Mouse (Mus musculus) erythroblast, adult 5-6 weeks (primary cell): ENCODE results near the gene Ppp2r5e. TPM values are rescaled to one million over a fixed set of nuclear protein-coding genes. Genes with fewer than 3 reads are reported as not detected.

Experiments
- ATAC-seq: replicated peaks from 2 replicates; pipeline ENCODE4 v1.8.0; 2016; ENCODE audit warnings: moderate number of reproducible peaks, mild to moderate bottlenecking, moderate TSS enrichment, inconsistent platforms; ENCODE audit not compliant: poor library complexity, low FRiP score, severe bottlenecking
- total RNA-seq, 2 experiments: library from RNA; stranded (forward) in 1 of 2; stranded (reverse) in 1 of 2; fragments of 150-400 nt in 1 of 2; fragments of 200-764, 138-1000 nt in 1 of 2; gene quantifications; 2 replicates each; pipeline versions ENCODE4 v1.2.3 to v1.2.4; 2015 to 2017; ENCODE audit warnings: low replicate concordance in 2 of 2

Gene Ppp2r5e
- total RNA-seq, 2 experiments from 2014 or later: 6.4 to 25.6 TPM

DNA sequence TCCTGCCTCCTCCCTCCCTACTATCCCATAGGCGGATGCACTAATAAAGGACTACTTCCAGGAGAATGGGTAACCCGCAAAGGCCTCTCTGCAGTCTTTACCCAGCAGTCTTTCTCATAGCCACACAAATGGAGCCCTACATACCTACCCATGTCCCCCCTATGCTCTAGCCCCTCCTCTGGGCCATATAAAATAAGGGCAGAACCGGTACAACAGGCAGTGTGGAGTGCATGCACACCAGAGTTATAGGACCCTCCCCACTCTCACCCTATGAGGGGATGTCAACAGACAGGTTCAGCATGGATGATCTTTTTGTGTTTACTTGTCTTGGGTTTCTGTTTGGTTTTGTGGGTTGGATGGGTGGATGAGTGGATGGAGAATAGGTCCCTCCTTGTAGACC is 52.7 kb downstream of the Ppp2r5e start:
- no peak for ATAC-seq

- no peak for ATAC-seq
Observed at GRCm38 (mm10) chr12:75540621-75541171, 55.3 kb downstream of the Ppp2r5e start.

GRCm38 (mm10) chr12:75539228-75539627 is 56.8 kb downstream of the Ppp2r5e start:
- ATAC-seq: no peak

- ATAC-seq: no peak
Observed at GRCm38 (mm10) chr12:75537673-75538423, 58.2 kb downstream of the Ppp2r5e start.

DNA sequence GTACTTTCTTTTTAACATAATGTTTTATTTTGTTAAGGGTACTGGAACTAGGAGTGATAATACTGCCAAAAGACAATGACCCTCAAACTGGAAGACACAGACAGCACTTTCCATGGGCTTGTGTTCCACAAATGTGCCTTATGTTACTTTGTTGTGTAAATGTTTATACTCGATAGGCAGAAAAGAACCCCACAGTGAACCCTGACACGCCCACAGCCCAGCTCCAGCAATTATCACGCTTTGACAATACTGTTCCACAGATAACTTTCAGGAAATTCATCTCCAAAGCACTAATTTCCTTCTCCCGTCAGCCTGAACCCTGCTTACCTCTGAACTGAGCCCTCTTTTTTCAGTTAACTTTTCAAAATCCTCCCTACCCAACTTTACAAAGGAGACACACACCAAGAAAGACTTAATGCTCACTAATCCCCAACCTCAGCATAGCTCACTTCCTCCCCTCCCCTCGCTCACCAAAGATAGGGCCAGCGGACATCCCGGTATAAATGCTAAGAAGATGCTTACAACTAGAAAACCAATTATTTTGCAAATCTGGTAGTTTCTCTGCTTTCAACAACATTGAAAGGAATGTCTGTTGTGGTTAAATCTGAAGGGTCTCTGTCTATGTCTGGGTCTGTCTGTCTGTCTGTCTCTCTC is 58.9 kb downstream of the Ppp2r5e start:
- ATAC-seq: no peak

DNA sequence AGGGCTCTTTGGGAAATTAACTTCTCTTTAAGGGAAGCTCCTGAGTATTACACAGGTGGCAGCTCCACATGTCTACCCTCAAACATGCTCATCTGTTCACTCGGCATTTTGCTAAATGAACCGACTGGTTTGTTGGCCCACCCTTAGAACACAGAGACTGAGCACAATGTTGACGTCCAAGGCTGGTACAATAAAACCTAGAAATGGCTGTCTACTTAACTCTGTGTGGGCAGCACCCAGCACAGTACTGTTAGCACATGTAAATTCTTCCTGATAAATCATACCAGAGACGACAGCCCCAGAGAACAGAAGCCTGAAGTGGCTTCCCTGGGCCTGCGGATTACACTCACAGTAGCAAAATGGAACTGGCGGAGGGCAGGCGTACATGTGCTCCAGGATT is 59.5 kb downstream of the Ppp2r5e start:
- no peak for ATAC-seq

- ATAC-seq: no peak
Observed at GRCm38 (mm10) chr12:75533145-75533544, 62.9 kb downstream of the Ppp2r5e start.

GRCm38 (mm10) chr12:75531895-75532294 is 64.2 kb downstream of the Ppp2r5e start:
- ATAC-seq: no peak

- no peak for ATAC-seq
Observed at GRCm38 (mm10) chr12:75528857-75529808, 66.9 kb downstream of the Ppp2r5e start.

GRCm38 (mm10) chr12:75528300-75528699 is 67.7 kb downstream of the Ppp2r5e start:
- no peak for ATAC-seq

- no peak for ATAC-seq
Observed at GRCm38 (mm10) chr12:75524199-75524598, 71.8 kb downstream of the Ppp2r5e start.

DNA sequence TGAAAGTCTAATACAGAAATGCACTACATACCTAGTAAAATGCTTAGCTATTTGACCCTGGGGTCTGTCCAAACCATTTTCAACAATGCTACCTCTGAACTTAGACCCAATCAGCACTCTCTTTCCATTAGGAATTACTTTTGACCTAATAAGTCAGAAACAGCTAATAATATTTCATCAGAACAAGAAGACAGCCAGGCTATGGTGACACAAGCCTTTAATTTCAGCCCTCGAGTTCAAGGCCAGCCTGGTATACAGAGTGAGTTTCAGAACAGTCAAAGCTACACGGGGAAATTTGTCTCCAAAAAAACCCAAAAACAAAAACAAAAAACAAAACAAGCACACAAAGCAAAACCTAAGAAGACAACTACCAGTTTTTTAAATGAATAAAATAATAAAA is 73.1 kb downstream of the Ppp2r5e start:
- ATAC-seq: no peak

DNA sequence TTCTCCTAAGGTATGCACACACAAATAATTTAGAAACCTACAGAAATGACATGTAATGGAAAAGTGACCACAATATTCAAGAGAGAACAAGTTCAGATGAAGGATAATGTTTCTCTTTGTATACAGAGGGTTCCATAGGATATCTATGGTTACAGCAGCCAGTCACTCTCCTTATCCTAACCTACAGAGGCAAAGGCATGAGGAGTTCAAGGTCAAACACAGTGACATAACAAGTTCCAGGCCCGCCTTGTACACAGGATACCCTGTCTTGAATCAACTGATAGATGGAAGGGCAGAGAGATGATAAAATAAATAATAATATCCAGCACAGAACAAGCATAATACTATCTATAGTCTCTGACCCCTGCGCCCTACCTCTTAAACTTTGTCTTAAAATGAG is 73.7 kb downstream of the Ppp2r5e start:
- ATAC-seq: no peak

DNA sequence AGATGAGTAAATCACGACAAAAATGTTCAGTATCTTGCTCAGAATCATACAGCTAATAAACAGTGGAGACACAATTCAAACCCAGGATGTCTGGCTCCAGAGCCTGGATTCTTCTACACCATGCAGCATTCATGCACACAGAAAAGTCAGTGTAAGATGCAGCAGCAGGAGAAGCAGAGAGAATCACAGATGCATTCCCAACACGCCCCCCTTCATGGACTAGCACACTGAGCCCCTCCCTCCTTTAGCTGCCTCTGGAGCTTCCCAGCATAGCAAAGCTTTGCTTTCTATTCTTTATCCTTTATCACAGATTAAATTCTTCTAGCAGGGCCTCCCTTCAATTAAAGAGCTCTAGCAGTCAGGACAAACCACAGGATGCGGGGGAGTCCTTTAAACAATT is 75.7 kb downstream of the Ppp2r5e start:
- no peak for ATAC-seq

- no peak for ATAC-seq
Observed at GRCm38 (mm10) chr12:75519181-75519940, 76.7 kb downstream of the Ppp2r5e start.

DNA sequence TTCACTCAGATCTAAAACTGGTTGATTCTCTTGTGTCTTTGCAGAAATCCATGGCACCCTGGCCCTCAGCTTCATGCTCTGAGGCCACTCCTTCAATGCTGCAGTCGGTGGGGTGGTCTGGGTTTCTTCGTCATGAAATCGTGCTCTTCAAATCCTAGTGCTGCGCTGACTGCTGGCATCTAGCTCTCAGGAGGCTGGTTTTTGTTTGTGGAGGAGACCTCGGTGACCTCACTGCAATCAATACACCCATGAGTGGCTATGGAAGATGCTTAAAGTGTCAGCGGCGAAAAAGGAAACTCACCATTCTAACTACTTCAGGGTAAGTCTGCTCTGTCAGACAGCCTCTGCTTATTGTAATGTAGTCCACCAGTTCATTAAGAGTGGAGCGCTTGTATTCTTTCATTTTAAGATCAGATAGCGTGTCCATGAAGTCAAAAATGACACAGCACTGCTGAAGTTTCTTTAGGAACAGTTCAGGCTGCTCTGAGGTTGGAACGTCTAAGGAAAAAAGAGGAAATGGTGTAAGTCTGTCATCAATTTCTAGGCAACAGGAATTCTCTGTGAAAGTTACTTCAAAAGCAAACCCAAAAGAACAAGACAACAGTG is 80.6 kb downstream of the Ppp2r5e start:
- no peak; the same call in 1 of the 2 replicates for ATAC-seq

DNA sequence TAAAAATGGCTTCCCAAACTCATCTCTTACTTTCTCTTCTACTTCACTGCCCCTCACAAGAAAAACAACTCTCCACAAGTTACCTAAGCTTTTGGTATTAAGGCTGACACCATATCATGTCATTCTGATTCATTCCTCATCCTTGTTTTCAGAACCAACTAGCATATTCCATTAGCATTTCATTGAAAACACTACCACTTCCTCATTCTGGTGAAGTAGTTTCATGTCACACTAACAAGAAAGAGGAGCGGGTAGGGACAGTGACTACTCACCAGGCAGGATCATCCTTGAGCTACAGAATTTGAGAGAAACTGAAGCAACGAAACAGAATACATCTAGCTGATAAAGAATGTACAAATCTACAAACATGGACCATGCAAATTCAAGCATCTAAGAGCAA is 84.5 kb downstream of the Ppp2r5e start:
- ATAC-seq: no peak

- ATAC-seq: no peak
Observed at GRCm38 (mm10) chr12:75504991-75505650, 90.9 kb downstream of the Ppp2r5e start.
